Mouse (Mus musculus): ENCODE measurements at regions not wholly inside any gene's neighbourhood (a gene's known extent, or its start where the extent isn't known, plus 50 kb on each side); places are given as distances from the start of the nearest gene placed in this dataset.

- TF ChIP-seq POLR2A (IDR thresholded peaks at IDR 0.05; ENCODE audit: low read depth, low read length) (no peak), CTCF (IDR thresholded peaks at IDR 0.05; ENCODE audit: extremely low read depth, insufficient read length, insufficient replicate concordance, low read depth, low read length) (no peak)
These were observed 88.3 kb upstream of the Irf2bp2 start for GRCm38 (mm10) chr8:126681948-126682651.

Data from small intestine, adult 2 months (tissue).